Mouse (Mus musculus) cerebellum, adult 9-11 months (tissue): Measurements from ENCODE around the gene Dtx3.

Experiments
- DNase-seq: peaks from one replicate; pipeline ENCODE4 v3.0.0; 2022

Dtx3 gene

GRCm38 (mm10) chr10:127195328-127196129, at the start of gene Dtx3:
Gene Dtx3 (minus strand): TSS chr10:127195728.
- peak; percentile 76 for DNase-seq

GRCm38 (mm10) chr10:127238241-127238824, 42.8 kb upstream of the Dtx3 start:
- DNase-seq = no peak

GRCm38 (mm10) chr10:127236541-127236940, 41.0 kb upstream of the Dtx3 start:
- no peak for DNase-seq

GRCm38 (mm10) chr10:127233141-127233540, 37.6 kb upstream of the Dtx3 start:
- DNase-seq = no peak

GRCm38 (mm10) chr10:127231741-127232140, 36.2 kb upstream of the Dtx3 start:
- peak; percentile 67 for DNase-seq

GRCm38 (mm10) chr10:127230693-127231092, 35.2 kb upstream of the Dtx3 start:
- DNase-seq = no peak

GRCm38 (mm10) chr10:127228897-127229296, 33.4 kb upstream of the Dtx3 start:
- peak; percentile 70 for DNase-seq

- DNase-seq = no peak
Observed at GRCm38 (mm10) chr10:127227163-127227562, 31.6 kb upstream of the Dtx3 start.

GRCm38 (mm10) chr10:127226318-127226895, 30.9 kb upstream of the Dtx3 start:
- DNase-seq = peak; percentile 42

GRCm38 (mm10) chr10:127225732-127226131, 30.2 kb upstream of the Dtx3 start:
- no peak for DNase-seq

GRCm38 (mm10) chr10:127225213-127225612, 29.7 kb upstream of the Dtx3 start:
- DNase-seq = no peak

- DNase-seq = no peak
Observed at GRCm38 (mm10) chr10:127218339-127218738, 22.8 kb upstream of the Dtx3 start.

GRCm38 (mm10) chr10:127217177-127217576, 21.6 kb upstream of the Dtx3 start:
- DNase-seq = no peak

- DNase-seq = peak; percentile 59
Observed at GRCm38 (mm10) chr10:127216456-127216855, 20.9 kb upstream of the Dtx3 start.

GRCm38 (mm10) chr10:127214422-127214803, 18.9 kb upstream of the Dtx3 start:
- DNase-seq = no peak

- DNase-seq = no peak
Observed at GRCm38 (mm10) chr10:127213704-127214421, 18.3 kb upstream of the Dtx3 start.

- peak; percentile 58 for DNase-seq
Observed at GRCm38 (mm10) chr10:127213272-127213671, 17.7 kb upstream of the Dtx3 start.

GRCm38 (mm10) chr10:127211414-127211854, 15.9 kb upstream of the Dtx3 start, which contains the start of gene Pip4k2c:
Gene Pip4k2c (minus strand): TSS chr10:127211585.
- DNase-seq = peak; percentile 94

- no peak for DNase-seq
Observed at GRCm38 (mm10) chr10:127210961-127211405, 15.5 kb upstream of the Dtx3 start.

GRCm38 (mm10) chr10:127209928-127210570, 14.5 kb upstream of the Dtx3 start:
- DNase-seq = no peak

- DNase-seq = no peak
Observed at GRCm38 (mm10) chr10:127208921-127209320, 13.4 kb upstream of the Dtx3 start.

- DNase-seq = no peak
Observed at GRCm38 (mm10) chr10:127205373-127205772, 9.8 kb upstream of the Dtx3 start.

- DNase-seq = no peak
Observed at GRCm38 (mm10) chr10:127204589-127204988, 9.1 kb upstream of the Dtx3 start.
